Mouse (Mus musculus) spleen, adult 18-20 months (tissue): ENCODE data around the gene Magi2.
A peak's percentile ranks its signal among the peaks of the same experiment; 100 is the strongest.
"Not testable (repeated sequence)": the region's sequence is repeated elsewhere in the genome, so short reads cannot be mapped to it uniquely, and the experiment has no call there.

ENCODE experiments used
- DNase-seq, 2 experiments: peaks; one replicate each; pipeline ENCODE4 v3.0.0; 2022; ENCODE audit warnings: mixed read lengths in 2 of 2

The Magi2 gene

GRCm38 (mm10) chr5:19226866-19227243 lies at the start of gene Magi2:
TSS of gene Magi2 (plus strand) at chr5:19227036.
- no peak for DNase-seq

- no peak for DNase-seq
Measured at GRCm38 (mm10) chr5:19178594-19178993, 48.2 kb upstream of the Magi2 start.

GRCm38 (mm10) chr5:19186175-19186574 lies 40.7 kb upstream of the Magi2 start:
- no peak for DNase-seq

- DNase-seq, result no peak
Measured at GRCm38 (mm10) chr5:19211665-19212064, 15.2 kb upstream of the Magi2 start.

GRCm38 (mm10) chr5:19226144-19226865 lies 531 bp upstream of the Magi2 start:
- peak in 1 of 2 experiments; percentile 8 for DNase-seq

GRCm38 (mm10) chr5:19227281-19227680 lies 445 bp downstream of the Magi2 start:
- DNase-seq, result no peak

- no peak for DNase-seq
Measured at GRCm38 (mm10) chr5:19227791-19228331, 1.0 kb downstream of the Magi2 start.

- no peak for DNase-seq
Measured at GRCm38 (mm10) chr5:19241797-19242196, 15.0 kb downstream of the Magi2 start.

GRCm38 (mm10) chr5:19246426-19246825 lies 19.6 kb downstream of the Magi2 start:
- no peak for DNase-seq

GRCm38 (mm10) chr5:19247266-19247665 lies 20.4 kb downstream of the Magi2 start:
- no peak for DNase-seq

- no peak for DNase-seq
Measured at GRCm38 (mm10) chr5:19262816-19263215, 36.0 kb downstream of the Magi2 start.

- DNase-seq, result no peak
Measured at GRCm38 (mm10) chr5:19264627-19265026, 37.8 kb downstream of the Magi2 start.

- DNase-seq, result no peak
Measured at GRCm38 (mm10) chr5:19292581-19292980, 65.7 kb downstream of the Magi2 start.

GRCm38 (mm10) chr5:19306656-19307055 lies 79.8 kb downstream of the Magi2 start:
- no peak for DNase-seq

GRCm38 (mm10) chr5:19309870-19310269 lies 83.0 kb downstream of the Magi2 start:
- no peak for DNase-seq

GRCm38 (mm10) chr5:19322532-19322931 lies 95.7 kb downstream of the Magi2 start:
- DNase-seq, result no peak

GRCm38 (mm10) chr5:19337561-19337960 lies 110.7 kb downstream of the Magi2 start:
- no peak for DNase-seq

GRCm38 (mm10) chr5:19368175-19368574 lies 141.3 kb downstream of the Magi2 start:
- no peak for DNase-seq

- DNase-seq, result no peak
Measured at GRCm38 (mm10) chr5:19395876-19396275, 169.0 kb downstream of the Magi2 start.

GRCm38 (mm10) chr5:19400299-19400698 lies 173.5 kb downstream of the Magi2 start:
- no peak for DNase-seq

- no peak for DNase-seq
Measured at GRCm38 (mm10) chr5:19400738-19401408, 174.0 kb downstream of the Magi2 start.

GRCm38 (mm10) chr5:19404268-19404667 lies 177.4 kb downstream of the Magi2 start:
- not testable (repeated sequence) for DNase-seq

GRCm38 (mm10) chr5:19414556-19414955 lies 187.7 kb downstream of the Magi2 start:
- DNase-seq, result no peak

- DNase-seq, result no peak
Measured at GRCm38 (mm10) chr5:19429290-19429689, 202.5 kb downstream of the Magi2 start.
